Mouse (Mus musculus) splenic B cell, adult 2 months (primary cell): ENCODE results near the gene Ttyh2.
"Not testable (repeated sequence)": the region's sequence is repeated elsewhere in the genome, so short reads cannot be mapped to it uniquely, and the experiment has no call there.

Experiments used
- DNase-seq: peaks from one replicate; pipeline ENCODE4 v3.0.0-alpha.2; 2011; ENCODE audit warnings: low read depth, low spot score
- H3K27me3 ChIP-seq: 2 replicates; pipeline ENCODE4 v1.6.1; 2012; ENCODE audit warnings: mild to moderate bottlenecking, low read length, moderate library complexity, mixed read lengths; ENCODE audit not compliant: control insufficient read depth, poor library complexity, insufficient read depth, severe bottlenecking
- H3K36me3 ChIP-seq: 2 replicates; pipeline ENCODE4 v1.6.1; 2012; ENCODE audit warnings: mild to moderate bottlenecking, low read length, moderate library complexity, mixed read lengths; ENCODE audit not compliant: control insufficient read depth, poor library complexity, insufficient read depth, severe bottlenecking

The Ttyh2 gene

GRCm38 (mm10) chr11:114668301-114668710 lies 6.9 kb upstream of the Ttyh2 start, which contains the start of gene Rpl38:
Rpl38 (plus strand) TSS chr11:114668524.
- Histone ChIP-seq H3K36me3 (peaks cover 15% of the 10 kb centered on the region), H3K27me3 (no peaks in the 10 kb centered on the region)
- peak; percentile 98 for DNase-seq

GRCm38 (mm10) chr11:114668741-114669623 lies 6.2 kb upstream of the Ttyh2 start:
- peak; percentile 78 for DNase-seq
- H3K36me3 ChIP-seq, result peaks cover 15% of the 10 kb centered on the region
- no peaks in the 10 kb centered on the region for H3K27me3 ChIP-seq

DNA sequence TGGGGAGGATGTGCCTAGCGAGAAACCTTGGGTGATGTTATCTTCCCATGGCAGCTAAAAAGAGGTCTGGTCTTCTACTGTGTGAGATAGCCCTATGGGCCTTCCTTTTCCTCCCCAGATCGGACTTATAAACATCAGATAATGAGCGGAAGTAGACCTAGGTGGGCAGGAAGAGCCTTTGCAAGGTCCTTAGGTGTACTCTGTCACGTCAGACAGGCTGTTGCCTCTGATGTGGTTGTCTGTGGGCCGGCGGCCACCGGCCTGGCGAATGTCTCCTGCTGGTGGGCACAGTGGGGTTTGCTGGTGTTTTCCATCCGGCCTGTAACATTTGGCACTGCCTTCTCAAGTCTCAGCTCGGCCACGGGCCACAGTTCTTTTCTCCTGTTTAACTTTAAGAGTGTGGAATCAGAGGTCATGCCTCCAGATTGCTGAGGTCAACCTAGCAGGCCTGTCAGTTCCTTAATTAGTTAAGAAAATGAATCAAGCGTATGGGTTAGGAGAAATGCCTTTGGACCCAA lies 5.5 kb upstream of the Ttyh2 start:
- peaks cover 15% of the 10 kb centered on the region for H3K36me3 ChIP-seq

DNA sequence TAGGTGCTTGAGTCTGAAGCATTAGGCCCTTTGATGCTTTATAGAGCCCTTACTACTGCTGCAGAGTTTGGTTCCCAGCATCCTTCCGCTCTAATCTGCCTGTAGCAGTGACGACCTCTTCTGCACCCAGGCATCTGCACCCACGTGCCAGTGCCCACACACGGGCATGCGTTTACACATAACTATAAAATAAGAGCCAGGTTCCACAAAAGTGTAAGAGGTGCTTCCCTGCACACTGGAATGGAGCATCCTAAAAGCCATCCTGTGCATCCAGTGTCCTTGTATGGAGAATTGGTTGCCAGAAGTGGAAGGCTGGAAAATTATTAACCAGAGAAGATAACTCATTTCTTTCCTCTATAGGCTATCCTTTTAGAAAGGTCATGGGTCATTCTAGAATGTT lies 4.1 kb upstream of the Ttyh2 start:
- DNase-seq, result no peak
- Histone ChIP-seq H3K27me3 (no peaks in the 10 kb centered on the region), H3K36me3 (peaks cover 15% of the 10 kb centered on the region)

More for the DNA sequence above, 5.5 kb upstream of the Ttyh2 start:
- DNase-seq, result peak; percentile 37
- no peaks in the 10 kb centered on the region for H3K27me3 ChIP-seq

DNA sequence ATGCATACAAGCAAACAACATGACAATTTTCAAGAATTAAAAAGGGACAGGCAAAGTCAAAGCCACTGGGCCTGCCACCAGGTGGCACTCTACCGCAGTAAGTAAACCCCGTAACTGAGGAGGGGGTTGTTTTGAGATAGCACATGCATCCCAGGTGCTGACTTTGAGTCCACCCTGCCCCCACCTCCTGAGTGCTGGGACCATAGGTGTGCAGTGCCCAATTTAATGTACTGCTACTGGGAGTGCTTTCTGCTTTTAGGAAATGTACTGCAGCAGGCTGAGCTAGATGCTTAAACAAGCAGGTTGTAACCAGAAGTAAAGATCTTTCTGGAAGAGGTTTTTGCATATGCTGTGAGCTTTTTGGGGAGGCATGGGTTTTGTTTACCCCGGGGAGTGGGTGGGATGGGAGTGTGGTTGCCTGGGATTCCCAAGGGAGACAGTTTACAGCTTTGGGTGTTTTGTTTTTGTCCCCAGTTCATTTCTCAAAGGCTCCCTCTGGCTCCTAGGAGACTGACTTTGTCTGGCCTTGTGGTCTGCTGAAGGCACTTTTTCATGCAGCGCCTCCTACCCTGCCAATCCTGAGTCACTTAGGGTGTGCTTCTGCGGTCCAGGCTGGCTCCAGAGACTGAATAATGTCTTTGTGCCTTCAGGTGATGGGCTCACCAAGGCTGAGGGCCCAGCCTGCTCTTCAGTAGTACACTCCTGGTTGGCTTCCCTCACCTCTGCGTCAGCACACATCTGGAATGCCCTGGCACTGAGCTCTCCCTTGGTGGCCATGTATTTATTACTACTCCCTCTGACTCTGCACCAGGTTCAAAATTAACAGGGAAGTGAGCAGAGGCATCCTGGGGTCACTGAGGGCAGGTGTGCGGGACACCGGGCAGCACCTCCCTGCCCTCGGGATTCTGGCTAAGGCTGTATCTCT lies 2.2 kb upstream of the Ttyh2 start:
- DNase-seq, result peak; percentile 62
- Histone ChIP-seq H3K27me3 (no peaks in the 10 kb centered on the region), H3K36me3 (peaks cover 15% of the 10 kb centered on the region)

DNA sequence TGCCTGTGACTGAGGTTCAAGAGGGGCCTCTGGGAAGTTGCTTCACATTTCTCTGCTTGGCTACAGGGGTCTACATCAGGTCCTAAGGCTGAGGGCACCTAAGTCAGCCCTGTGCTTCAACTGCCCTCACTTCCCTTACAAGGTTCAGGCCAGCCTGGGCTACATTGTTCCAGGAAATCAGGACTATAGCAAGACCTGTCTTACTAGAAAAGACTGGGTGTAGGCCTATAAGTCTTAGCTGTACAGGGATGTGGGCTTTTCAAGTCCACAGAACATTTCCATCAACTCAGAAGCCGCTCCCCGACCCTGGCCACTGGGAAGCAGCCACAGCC lies 1.5 kb upstream of the Ttyh2 start:
- H3K27me3 ChIP-seq, result no peaks in the 10 kb centered on the region
- no peak for DNase-seq
- peaks cover 15% of the 10 kb centered on the region for H3K36me3 ChIP-seq

DNA sequence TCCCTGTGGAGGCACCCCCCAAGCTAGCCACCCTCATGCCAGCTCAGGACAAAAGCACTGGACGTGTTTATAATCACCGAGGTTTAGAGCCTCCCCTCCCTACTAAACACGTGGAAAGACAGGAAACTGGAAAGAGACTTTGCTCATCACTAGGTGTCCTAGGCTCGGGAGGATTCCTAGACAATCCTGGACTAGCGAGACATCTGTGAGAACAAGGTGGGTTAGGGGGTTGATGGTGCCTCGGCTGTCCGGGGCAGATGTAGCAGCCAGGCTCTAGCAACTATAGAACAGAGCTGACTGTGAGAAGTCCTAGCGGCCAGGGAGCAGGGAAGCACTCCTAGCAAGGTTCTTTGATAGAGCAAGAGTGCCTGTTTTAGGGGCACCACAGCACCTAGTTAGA lies 1.1 kb upstream of the Ttyh2 start:
- no peak for DNase-seq
- Histone ChIP-seq H3K36me3 (peaks cover 15% of the 10 kb centered on the region), H3K27me3 (no peaks in the 10 kb centered on the region)

GRCm38 (mm10) chr11:114674796-114675195 lies 435 bp upstream of the Ttyh2 start:
- not testable (repeated sequence) for DNase-seq
- H3K36me3 ChIP-seq, result peaks cover 15% of the 10 kb centered on the region

GRCm38 (mm10) chr11:114675826-114676401 lies 683 bp downstream of the Ttyh2 start:
- no peaks in the 10 kb centered on the region for H3K27me3 ChIP-seq
- peak; percentile 47 for DNase-seq
- H3K36me3 ChIP-seq, result peaks cover 8% of the 10 kb centered on the region

More at GRCm38 (mm10) chr11:114674796-114675195, 435 bp upstream of the Ttyh2 start:
- not testable (repeated sequence) for H3K27me3 ChIP-seq

DNA sequence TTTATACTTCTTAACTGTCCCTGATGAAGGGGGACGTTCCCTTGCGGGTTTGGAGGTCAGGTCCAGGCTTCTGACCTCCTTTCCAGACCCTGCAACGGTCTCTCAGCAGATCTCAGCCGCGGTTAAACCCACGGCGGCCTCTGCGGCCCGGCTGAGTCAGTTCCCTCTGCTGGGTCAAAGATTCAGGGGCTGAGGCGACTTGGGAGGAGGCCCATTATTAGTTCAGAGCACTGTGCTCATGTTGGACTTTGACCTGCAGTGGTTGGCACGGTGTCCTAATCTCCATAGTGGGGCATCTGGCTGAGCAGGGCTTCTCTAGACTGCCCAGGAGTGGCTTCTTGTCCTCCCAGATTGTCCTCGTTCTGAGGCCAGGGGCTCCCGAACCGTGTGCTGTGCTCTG lies 1.2 kb downstream of the Ttyh2 start:
- Histone ChIP-seq H3K36me3 (peaks cover 7% of the 10 kb centered on the region), H3K27me3 (no peaks in the 10 kb centered on the region)
- DNase-seq, result no peak

DNA sequence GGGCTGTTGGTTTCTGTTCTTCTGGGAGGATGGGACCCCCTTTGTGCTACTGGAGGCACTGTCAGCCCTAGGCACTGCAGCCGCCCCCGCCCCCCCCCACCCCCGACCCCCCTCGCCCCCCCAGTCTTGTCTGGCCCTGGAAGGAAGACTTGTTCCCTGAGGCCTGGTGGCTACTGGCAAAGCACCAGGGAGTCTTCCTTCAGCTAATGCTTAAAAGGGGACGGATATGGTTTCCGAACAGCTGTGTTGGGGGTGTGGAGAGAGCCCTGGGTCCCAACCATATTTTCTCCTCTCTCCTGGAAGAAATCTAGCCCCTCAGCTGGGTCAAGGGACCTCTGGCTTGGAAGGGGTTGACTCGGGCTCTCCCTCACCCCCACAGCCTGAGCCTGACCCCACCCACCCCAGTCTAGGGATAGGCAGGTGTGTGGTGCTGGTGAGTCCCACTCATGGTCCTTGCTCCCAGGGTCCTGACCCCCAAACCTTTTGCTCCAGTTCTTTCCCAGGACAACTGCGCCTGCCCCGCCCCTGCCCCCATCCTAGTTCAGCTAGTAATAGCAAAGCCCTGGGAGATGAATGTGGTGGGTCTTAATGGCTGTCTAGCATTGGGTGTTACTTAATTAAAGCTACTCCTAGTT lies 1.8 kb downstream of the Ttyh2 start:
- DNase-seq, result no peak
- peaks cover 6% of the 10 kb centered on the region; the same call in 1 of the 2 replicates for H3K36me3 ChIP-seq

DNA sequence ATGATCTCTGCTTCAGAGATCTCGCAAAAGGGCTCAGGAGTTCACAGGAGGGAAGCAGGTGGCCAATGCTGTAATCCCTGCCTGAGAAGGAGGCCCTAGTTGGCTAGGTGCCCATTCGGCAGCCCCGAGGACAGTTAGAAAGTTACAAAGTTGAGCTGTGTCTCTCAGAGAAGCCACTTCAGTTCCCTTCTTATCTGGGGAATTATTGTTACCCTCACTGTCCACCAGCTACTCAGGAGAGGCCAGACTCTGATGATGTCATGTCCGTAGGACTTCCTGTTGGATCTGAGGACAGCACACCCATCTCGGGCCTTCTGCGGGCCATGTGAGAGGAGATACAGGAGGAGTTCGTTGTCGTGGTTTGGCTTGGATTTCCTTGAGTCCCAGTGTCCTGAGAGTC lies 4.4 kb downstream of the Ttyh2 start:
- DNase-seq, result no peak
- no peaks in the 10 kb centered on the region for H3K27me3 ChIP-seq
- no peaks in the 10 kb centered on the region for H3K36me3 ChIP-seq

More for the DNA sequence above, 1.8 kb downstream of the Ttyh2 start:
- H3K27me3 ChIP-seq, result no peaks in the 10 kb centered on the region

- no peaks in the 10 kb centered on the region for H3K27me3 ChIP-seq
- DNase-seq, result no peak
- no peaks in the 10 kb centered on the region for H3K36me3 ChIP-seq
These were observed 5.1 kb downstream of the Ttyh2 start for GRCm38 (mm10) chr11:114680291-114680690.

- Histone ChIP-seq H3K36me3 (no peaks in the 10 kb centered on the region), H3K27me3 (no peaks in the 10 kb centered on the region)
- no peak for DNase-seq
These were observed 5.8 kb downstream of the Ttyh2 start for GRCm38 (mm10) chr11:114681054-114681453.
